Comparison of ENCODE assay signal across 12 mouse cellular contexts in the genomic region with DNA sequence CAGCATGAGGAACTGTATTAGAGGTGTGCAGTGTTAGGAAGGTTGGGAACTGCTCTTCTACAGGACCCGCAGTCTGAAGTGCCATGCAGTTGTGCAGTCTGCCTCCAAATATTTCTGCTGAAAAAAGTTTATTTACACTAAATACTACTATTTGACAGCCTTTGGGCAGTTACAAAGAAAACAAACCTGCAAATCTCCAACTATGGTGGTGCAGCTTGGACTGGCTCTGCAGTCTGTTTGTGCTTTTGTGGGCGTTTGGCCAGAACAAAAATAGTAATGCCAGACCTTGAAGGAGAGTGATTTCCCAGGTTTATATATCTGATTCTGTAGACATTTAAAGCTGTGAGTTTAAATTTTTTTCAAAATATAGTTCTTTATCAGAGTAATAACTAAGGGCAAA. TPM values are rescaled to one million over a fixed set of nuclear protein-coding genes. Genes with fewer than 3 reads are reported as not detected.
A peak's percentile ranks its signal among the peaks of the same experiment; 100 is the strongest.
DNase-seq lines count a peak whose midpoint lies in the region; ATAC-seq lines count a peak whose summit lies in the region.
"Had no signal": no experiment of that assay in that cellular context is flagged by ENCODE, and none has a peak within 500 bp of the region (broad histone marks: within the 10 kb centered on the region; RNA-seq: fewer than 3 reads in every experiment).

No protein-coding gene starts in this region.

- no peak overlapping the region for H3K9ac ChIP-seq in lung, embryonic 16.5 days (ENCODE audit: low read length)
- no peak overlapping the region for H3K9ac ChIP-seq in stomach, embryonic 14.5 days (replicated peaks; ENCODE audit: low read depth, low read length)
- H3K9ac ChIP-seq: intestine, embryonic 15.5 days had no signal

- no peak overlapping the region for H3K4me3 ChIP-seq in lung, embryonic 16.5 days (ENCODE audit: low read length)
- no peak overlapping the region for H3K4me3 ChIP-seq in stomach, embryonic 14.5 days (ENCODE audit: low read depth, low read length)
- H3K4me3 ChIP-seq: intestine, embryonic 15.5 days had no signal

- H3K4me1 ChIP-seq in lung, embryonic 16.5 days (replicated peaks; ENCODE audit: control insufficient read depth, insufficient read depth, low read length), result peaks cover 26% of the 10 kb centered on the region
- peaks cover 9% of the 10 kb centered on the region for H3K4me1 ChIP-seq in stomach, embryonic 14.5 days (ENCODE audit: control insufficient read depth, insufficient read depth, low read length)

- peak; percentile 40 to 73 for DNase-seq in heart, adult 18-20 months
- DNase-seq in heart, postnatal 25 days (ENCODE audit: low spot score), result no peak
- DNase-seq in lung, postnatal 4 days, result no peak
- DNase-seq in cerebellum, postnatal 10 days, result peak; percentile 50 to 52
- DNase-seq in c-Kit-positive CD71-positive TER-119-positive erythroid progenitor cells, embryonic 14.5 days (ENCODE audit: low spot score), result no peak
- DNase-seq: liver; midbrain, embryonic 14.5 days; right cerebral cortex, postnatal 4 days had no signal

- ATAC-seq in lung, embryonic 16.5 days (ENCODE audit: low read depth), result 0 out of 2 replicates have a peak, but pooled peaks have one; percentile 19
- ATAC-seq in stomach, embryonic 14.5 days (ENCODE audit: insufficient number of reproducible peaks, insufficient read depth, low FRiP score, low read depth), result no peak
- ATAC-seq in monocyte, adult 5-6 weeks (replicated peaks; ENCODE audit: insufficient number of reproducible peaks, low FRiP score, low TSS enrichment, poor library complexity, severe bottlenecking), result no peak

- H3K27me3 ChIP-seq in lung, embryonic 16.5 days (ENCODE audit: control insufficient read depth, insufficient read depth, low read depth, low read length), result no peaks in the 10 kb centered on the region
- no peaks in the 10 kb centered on the region for H3K27me3 ChIP-seq in stomach, embryonic 14.5 days (ENCODE audit: control insufficient read depth, insufficient read depth, low read length)
- H3K27me3 ChIP-seq: intestine, embryonic 15.5 days had no signal

- no peaks in the 10 kb centered on the region for H3K9me3 ChIP-seq in lung, embryonic 16.5 days (ENCODE audit: control insufficient read depth, low read length)
- no peaks in the 10 kb centered on the region for H3K9me3 ChIP-seq in stomach, embryonic 14.5 days (ENCODE audit: control insufficient read depth, low read depth, low read length)
- H3K9me3 ChIP-seq: intestine, embryonic 15.5 days had no signal

- H3K36me3 ChIP-seq in lung, embryonic 16.5 days (ENCODE audit: control insufficient read depth, insufficient read depth, low read length), result no peaks in the 10 kb centered on the region
- H3K36me3 ChIP-seq in stomach, embryonic 14.5 days (ENCODE audit: control insufficient read depth, insufficient read depth, low read length), result no peaks in the 10 kb centered on the region
- H3K36me3 ChIP-seq: intestine, embryonic 15.5 days had no signal

- H3K4me2 ChIP-seq in lung, embryonic 16.5 days (ENCODE audit: low read depth, low read length), result no peak overlapping the region
- H3K4me2 ChIP-seq in stomach, embryonic 14.5 days (replicated peaks; ENCODE audit: low read depth, low read length), result no peak overlapping the region
- H3K4me2 ChIP-seq: intestine, embryonic 15.5 days had no signal

- intact Hi-C loops in heart, postnatal 25 days (cut with DNase I), result no loop called here

- WGBS in lung, embryonic 16.5 days, result 42% methylated on average over 2 of the region's 2 CpGs
- 59% methylated on average over 2 of the region's 2 CpGs for WGBS in stomach, embryonic 14.5 days

- H3K27ac ChIP-seq in lung, embryonic 16.5 days (ENCODE audit: low read length), result peak overlapping the region; percentile 11; the same call in 1 of the 2 replicates
- peak overlapping the region; percentile 17; the same call in 1 of the 2 replicates for H3K27ac ChIP-seq in stomach, embryonic 14.5 days (ENCODE audit: low read length)

RNA-seq across cellular contexts. Expression of a gene that starts 17.1 kb away (rescaled TPM):
- total RNA-seq in heart, adult 18-20 months (2021), result 100 to 1,000 TPM; 118 to 119 TPM
- total RNA-seq in heart, postnatal 25 days (2021), result 100 to 1,000 TPM; 107 to 112 TPM
- 26.3 TPM in 2 replicates for polyA plus RNA-seq in lung, embryonic 16.5 days (2015; fragmentation: Nextera tagmentation; extraction: Ambion mirVana)
- polyA plus RNA-seq in stomach, embryonic 14.5 days (2014; fragmentation: Nextera tagmentation; extraction: Ambion mirVana), result 52.1 and 56.1 TPM in 2 replicates
- total RNA-seq in monocyte, adult 5-6 weeks (2017), result 211 to 234 TPM (median 220 TPM) in 3 replicates

RNA-seq across cellular contexts. Expression of a gene that starts 31.9 kb away (rescaled TPM):
- under 1 TPM; 0.65 to 0.82 TPM for total RNA-seq in heart, adult 18-20 months (2021)
- total RNA-seq in heart, postnatal 25 days (2021), result under 1 TPM; 0.21 to 0.31 TPM
- 1.3 and 1.5 TPM in 2 replicates for polyA plus RNA-seq in lung, embryonic 16.5 days (2015; fragmentation: Nextera tagmentation; extraction: Ambion mirVana)
- polyA plus RNA-seq in stomach, embryonic 14.5 days (2014; fragmentation: Nextera tagmentation; extraction: Ambion mirVana), result 0.91 and 0.97 TPM in 2 replicates
- 106 to 140 TPM (median 120 TPM) in 3 replicates for total RNA-seq in monocyte, adult 5-6 weeks (2017)

Comparison
In these comparisons a context has a peak if more than half of its experiments do, and no peak if none do; other contexts are left out.
1. DNase-seq: peak in heart, adult 18-20 months (2 of 2) and cerebellum, postnatal 10 days (2 of 2); none in heart, postnatal 25 days (single experiment), lung, postnatal 4 days (0 of 2) and c-Kit-positive CD71-positive TER-119-positive erythroid progenitor cells, embryonic 14.5 days (single experiment).
2. RNA of a gene that starts 31.9 kb away (total RNA-seq): 106 to 140 TPM in monocyte, adult 5-6 weeks; 0.65 to 0.82 TPM in heart, adult 18-20 months and 0.21 to 0.31 TPM in heart, postnatal 25 days; every median in the first group is over 10 times any median in the second.